Mouse (Mus musculus) kidney, postnatal 36 days (tissue): ENCODE measurements around the gene Dock4.
A peak's percentile ranks its signal among the peaks of the same experiment; 100 is the strongest.

Source experiments
- DNase-seq, 2 experiments: peaks; one replicate each; pipeline ENCODE4 v3.0.0; 2021 to 2022; ENCODE audit warnings: mixed read lengths in 2 of 2

Dock4 gene

DNA sequence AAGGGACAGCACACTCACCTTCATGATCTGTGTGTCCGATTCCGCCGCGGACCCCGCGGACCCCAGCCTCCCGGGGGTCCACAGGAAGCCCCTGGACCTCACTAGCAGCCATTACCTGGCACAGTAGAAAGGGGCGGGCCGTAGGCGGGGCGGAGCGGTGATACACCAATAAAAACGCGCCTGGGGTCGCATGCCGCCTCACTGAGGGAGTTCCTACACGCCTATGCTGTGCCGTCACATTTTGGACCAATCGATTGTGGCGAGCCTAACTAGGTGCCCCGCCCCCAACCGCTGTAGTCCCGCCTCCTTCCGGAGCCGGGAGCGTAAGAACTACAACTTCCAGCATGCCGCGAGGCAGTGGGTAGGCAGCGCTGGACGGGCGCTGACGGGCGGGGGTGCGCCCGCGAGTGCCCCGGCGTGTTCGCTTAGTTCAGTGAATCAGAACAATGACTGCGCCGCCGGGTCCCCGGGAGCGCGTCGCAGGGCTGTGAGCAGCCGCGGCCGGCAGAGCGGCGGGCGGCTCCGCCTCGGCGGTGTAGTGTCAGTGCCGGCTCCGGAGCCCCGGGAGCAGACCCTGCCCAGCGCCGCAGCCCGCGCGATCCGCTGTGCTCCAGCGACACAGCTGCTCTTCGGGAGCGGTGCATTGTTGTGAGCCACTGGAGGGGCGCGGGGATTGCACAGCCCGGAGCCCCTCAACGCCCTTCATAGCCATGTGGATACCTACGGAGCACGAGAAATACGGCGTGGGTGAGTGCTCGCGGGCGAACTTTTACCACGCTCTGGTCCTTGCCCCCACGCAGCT is at the start of gene Dock4, which contains the start of gene Zfp277:
TSS of gene Dock4 (plus strand) at position 305 of the 802 bp plus-strand sequence.
TSS of gene Zfp277 (minus strand) at position 255 of the 802 bp plus-strand sequence.
- DNase-seq = peak; percentile 100

- no peak for DNase-seq
Measured at GRCm38 (mm10) chr12:40398916-40399315, 46.8 kb upstream of the Dock4 start.

DNA sequence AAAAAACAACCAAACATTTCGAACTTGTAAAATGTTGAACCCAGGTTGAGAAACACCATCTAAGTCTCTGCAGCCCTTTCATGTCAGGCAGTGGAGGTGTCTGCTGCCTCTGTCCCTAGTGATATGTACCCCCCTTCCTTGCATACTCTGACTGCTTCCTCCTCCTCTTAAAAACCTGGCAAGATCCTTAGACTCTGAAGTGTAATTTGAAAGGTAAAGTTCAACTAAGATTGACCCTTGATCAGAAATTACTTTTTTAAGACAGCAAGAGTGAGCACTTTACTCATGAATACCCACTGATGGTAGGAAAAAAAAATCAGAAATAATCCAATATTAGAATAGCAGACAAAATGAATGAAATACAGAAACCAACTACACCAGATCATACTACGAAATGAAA is 46.4 kb upstream of the Dock4 start:
- DNase-seq = peak in 1 of 2 experiments; percentile 17

GRCm38 (mm10) chr12:40399812-40400211 is 45.9 kb upstream of the Dock4 start:
- DNase-seq = no peak

DNA sequence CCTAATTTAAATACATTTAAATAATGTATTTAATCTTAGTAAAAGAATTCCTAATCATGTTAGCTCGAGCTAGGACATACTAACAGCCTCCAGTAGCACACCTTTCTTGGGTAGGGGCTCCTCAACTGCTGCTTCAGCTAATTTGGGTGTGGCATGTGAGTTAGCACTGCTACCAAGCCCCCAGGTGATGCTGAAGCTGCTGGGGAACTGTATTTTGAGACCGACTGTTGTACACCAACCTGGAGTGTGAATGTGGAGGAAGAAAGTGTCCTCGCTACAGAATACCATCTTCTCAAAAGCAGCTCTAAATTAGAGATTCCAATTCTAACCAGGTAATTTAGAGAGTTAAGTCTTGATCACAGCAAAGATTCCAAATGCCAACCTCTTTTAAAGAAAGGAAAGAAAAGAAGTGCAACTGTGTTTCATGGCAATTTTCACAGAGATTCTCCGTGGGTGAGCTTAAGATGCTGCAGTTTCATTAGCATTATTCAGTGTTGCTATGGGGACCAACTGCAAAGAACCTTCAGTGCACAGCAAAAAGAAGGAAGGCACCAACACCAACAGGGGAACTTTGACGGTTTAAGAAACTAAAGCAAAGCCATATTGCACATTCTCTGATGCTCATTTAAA is 31.0 kb upstream of the Dock4 start:
- DNase-seq = no peak

DNA sequence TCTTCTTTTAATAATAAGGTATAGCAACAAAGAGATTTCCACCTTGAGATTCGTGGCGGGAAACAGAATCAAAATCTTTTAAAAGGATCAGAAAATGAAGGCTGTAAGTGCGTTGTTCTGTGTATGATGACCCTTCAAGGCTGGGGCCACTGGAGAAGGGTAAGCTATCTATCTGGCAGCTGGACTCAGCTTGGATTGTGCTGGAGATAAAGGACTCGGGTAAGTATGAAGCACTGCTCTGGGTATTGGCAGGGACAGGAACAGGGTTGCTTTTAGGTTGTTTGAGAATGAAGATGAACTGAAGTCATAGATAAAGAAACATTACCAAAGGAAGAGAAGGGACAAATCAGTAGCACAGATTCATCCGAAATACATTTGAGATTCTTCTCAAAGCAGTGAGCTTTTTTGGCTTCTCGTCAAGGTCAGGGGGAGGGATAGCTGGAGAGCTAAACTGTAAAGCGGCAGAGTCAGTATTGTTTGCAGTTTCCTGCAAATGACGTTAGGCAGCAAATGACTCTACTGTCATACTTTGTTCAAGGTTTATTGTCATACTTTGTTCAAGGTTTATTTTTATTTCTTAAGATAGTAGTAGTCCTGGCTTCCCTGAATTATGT is 30.3 kb upstream of the Dock4 start:
- DNase-seq = peak in 1 of 2 experiments; percentile 15

- DNase-seq = no peak
Measured at GRCm38 (mm10) chr12:40417257-40417656, 28.5 kb upstream of the Dock4 start.

GRCm38 (mm10) chr12:40424991-40425390 is 20.8 kb upstream of the Dock4 start:
- DNase-seq = no peak

GRCm38 (mm10) chr12:40427606-40428005 is 18.1 kb upstream of the Dock4 start:
- peak in 1 of 2 experiments; percentile 10 for DNase-seq

- DNase-seq = no peak
Measured at GRCm38 (mm10) chr12:40429976-40430375, 15.8 kb upstream of the Dock4 start.

DNA sequence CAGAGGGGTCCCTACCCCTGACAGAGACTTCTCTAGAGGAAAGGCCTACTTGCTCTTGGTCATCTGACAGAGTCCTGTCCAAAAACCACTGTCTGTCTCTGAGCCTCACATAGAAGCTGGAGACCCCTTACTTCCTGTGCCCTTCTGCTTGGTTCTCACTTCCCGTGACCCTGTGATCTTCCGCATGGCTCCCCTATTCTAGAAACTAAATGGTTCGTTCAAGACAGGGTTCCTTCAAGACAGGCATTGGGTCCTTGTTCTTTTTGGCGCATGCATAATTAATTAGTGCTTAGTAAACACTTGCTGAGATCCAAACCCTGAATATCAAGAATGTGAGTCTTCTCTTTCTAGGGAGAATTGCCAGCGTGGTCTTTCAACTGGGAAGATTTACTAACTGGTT is 14.7 kb upstream of the Dock4 start:
- DNase-seq = no peak

GRCm38 (mm10) chr12:40434101-40434500 is 11.7 kb upstream of the Dock4 start:
- DNase-seq = peak; percentile 41 to 48

DNA sequence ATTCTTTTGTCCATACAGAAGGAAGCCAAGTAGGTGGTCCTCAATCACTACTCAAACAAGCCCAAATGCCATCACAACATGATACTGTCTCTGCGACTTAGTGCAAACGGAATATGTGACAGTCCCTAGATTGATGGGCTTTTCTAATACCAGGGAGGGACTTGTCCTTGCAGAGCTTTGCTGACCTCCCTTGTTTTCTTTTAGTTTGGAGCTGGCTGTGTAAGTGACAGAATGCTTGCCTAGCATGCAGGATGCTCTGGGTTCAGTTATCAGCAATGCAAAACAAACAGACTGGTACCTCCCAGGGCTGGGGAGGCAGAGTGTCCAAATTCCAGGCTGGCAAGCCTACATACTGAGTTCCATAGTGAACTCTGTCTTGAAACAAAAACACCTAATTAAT is 7.7 kb upstream of the Dock4 start:
- DNase-seq = no peak

- DNase-seq = peak; percentile 58 to 71
Measured at GRCm38 (mm10) chr12:40445206-40445605, 546 bp upstream of the Dock4 start.

DNA sequence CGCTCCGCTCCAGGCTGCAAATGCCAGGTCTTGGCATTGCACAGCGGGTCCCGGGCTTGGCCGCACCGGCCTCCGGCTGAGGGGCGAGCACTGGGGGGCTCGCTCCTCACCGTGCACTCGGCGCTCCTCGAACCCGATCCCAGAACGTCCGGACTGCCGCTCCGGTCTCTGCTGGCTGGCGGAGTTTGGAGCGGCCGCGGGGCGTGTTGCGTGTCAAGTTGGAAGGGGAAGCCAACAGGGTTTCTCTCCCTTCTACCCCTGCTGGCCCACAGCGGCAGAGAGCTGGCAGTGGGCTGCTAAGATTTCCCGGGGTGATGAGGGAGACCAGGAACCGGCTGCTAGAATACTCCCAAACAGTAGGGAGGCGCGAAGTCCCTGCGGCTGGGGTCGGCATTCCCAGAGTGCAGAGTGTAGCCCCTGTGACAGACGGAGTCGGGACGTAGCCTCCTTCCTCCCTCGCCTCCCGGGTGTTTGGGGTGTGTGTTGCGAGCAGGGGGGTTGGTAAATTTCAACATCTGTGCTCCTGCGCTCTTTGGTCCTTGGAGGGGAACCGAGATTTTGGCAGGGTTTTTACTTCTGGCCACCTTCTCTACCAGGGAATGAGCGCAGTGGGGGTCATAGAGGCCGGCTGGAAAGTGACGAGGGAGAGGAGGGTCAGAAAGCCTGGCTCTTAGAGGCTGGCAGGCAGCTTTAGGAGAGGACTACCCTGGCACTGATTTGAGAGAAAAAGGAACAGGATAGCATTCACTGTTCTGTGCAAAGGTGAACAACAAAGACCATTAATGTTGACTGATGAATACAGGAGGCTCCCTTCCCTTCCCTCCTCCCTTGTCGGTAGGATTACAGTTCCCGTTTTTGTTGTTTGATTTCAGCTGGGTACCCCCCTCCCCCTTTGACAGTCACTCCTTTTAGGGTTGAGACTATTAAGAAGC is 964 bp downstream of the Dock4 start:
- DNase-seq = peak in 1 of 2 experiments; percentile 67

DNA sequence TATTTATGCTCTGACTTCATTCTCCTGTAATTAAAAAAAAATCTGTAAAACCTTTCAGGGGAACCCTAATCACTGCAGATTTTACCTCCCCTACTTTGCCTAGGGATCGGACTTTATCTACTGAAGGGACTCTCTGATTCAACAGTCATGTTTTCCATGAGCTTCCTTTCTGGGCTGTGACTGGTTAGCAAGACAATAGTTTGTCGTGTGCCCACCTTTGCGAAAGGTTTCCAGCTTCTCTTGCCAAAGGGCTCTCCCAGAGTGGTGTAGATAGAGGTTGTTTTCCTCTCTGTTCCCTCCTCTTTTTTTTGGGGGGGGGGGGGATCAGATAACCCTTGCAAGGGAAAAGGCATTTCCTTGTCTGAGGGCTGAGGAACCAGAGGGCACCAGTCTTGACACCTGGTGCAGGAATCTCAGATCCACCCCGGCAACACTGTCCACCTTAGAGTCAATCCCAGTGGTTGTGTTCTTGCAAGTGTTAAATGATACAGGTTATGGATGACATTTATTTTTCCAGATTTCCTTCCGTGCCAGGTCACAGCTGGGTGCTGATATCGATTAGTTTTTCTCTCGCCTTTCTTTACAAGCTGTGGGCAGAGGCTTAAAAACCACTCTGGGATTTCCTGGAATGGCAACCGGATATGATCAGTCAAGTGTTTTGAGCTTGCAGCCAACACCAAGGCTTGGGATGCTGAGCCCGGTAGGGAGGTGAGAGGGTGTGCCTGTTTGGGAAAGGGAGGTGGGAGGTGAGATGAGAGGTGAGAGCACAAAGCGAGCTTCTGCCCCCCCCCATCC is 2.0 kb downstream of the Dock4 start:
- DNase-seq = no peak

- DNase-seq = no peak
Measured at GRCm38 (mm10) chr12:40449119-40449795, 3.5 kb downstream of the Dock4 start.

GRCm38 (mm10) chr12:40456517-40456916 is 10.8 kb downstream of the Dock4 start:
- no peak for DNase-seq

- DNase-seq = peak; percentile 76 to 84
Measured at GRCm38 (mm10) chr12:40458977-40459376, 13.2 kb downstream of the Dock4 start.

GRCm38 (mm10) chr12:40459673-40460265 is 14.0 kb downstream of the Dock4 start:
- DNase-seq = no peak
